Comparison of ENCODE assay signal across 9 mouse cellular contexts in genomic region chr17:28823004-28823745, GRCm38 (mm10). TPM values are rescaled to one million over a fixed set of nuclear protein-coding genes. Genes with fewer than 3 reads are reported as not detected.
DNase-seq lines count a peak whose midpoint lies in the region; ATAC-seq and TF ChIP-seq lines count a peak whose summit lies in the region.
"Had no signal": no experiment of that assay in that cellular context is flagged by ENCODE, and none has a peak within 500 bp of the region (broad histone marks: within the 10 kb centered on the region; RNA-seq: fewer than 3 reads in every experiment).

No protein-coding gene starts in this region.

- peaks cover 100% of the 10 kb centered on the region for H3K36me3 ChIP-seq in forebrain, embryonic 10.5 days (replicated peaks)
- peaks cover 98% of the 10 kb centered on the region for H3K36me3 ChIP-seq in forebrain, embryonic 13.5 days (ENCODE audit: poor library complexity, severe bottlenecking)
- H3K36me3 ChIP-seq in midbrain, postnatal 0 days (ENCODE audit: insufficient read depth, low read length) = peaks cover 62% of the 10 kb centered on the region
- peaks cover 26% of the 10 kb centered on the region for H3K36me3 ChIP-seq in midbrain, embryonic 16.5 days (ENCODE audit: control insufficient read depth, insufficient read depth, low read length)
- H3K36me3 ChIP-seq in liver, embryonic 11.5 days (ENCODE audit: control insufficient read depth, insufficient read depth, low read length) = peaks cover 55% of the 10 kb centered on the region

- ATAC-seq in forebrain, embryonic 13.5 days = no peak
- ATAC-seq in midbrain, postnatal 0 days (ENCODE audit: low FRiP score) = no peak
- ATAC-seq in midbrain, embryonic 16.5 days = no peak
- ATAC-seq in liver, embryonic 11.5 days (replicated peaks; ENCODE audit: low FRiP score) = peak; percentile 100

- no peak overlapping the region for H3K4me2 ChIP-seq in forebrain, embryonic 13.5 days
- no peak overlapping the region for H3K4me2 ChIP-seq in midbrain, postnatal 0 days (ENCODE audit: low read depth, low read length, poor library complexity, severe bottlenecking)
- no peak overlapping the region for H3K4me2 ChIP-seq in midbrain, embryonic 16.5 days (ENCODE audit: low read length)
- peak overlapping the region; percentile 60 for H3K4me2 ChIP-seq in liver, embryonic 11.5 days
- H3K4me2 ChIP-seq: heart, embryonic 15.5 days had no signal

- no peak for TF ChIP-seq CTCF in midbrain, postnatal 0 days (IDR thresholded peaks at IDR 0.05)

- no peaks in the 10 kb centered on the region for H3K9me3 ChIP-seq in forebrain, embryonic 10.5 days
- no peaks in the 10 kb centered on the region for H3K9me3 ChIP-seq in forebrain, embryonic 13.5 days (replicated peaks)
- no peaks in the 10 kb centered on the region for H3K9me3 ChIP-seq in midbrain, postnatal 0 days (ENCODE audit: low read length)
- no peaks in the 10 kb centered on the region for H3K9me3 ChIP-seq in midbrain, embryonic 16.5 days (replicated peaks; ENCODE audit: control insufficient read depth, low read length, poor library complexity, severe bottlenecking)
- H3K9me3 ChIP-seq in liver, embryonic 11.5 days (ENCODE audit: control insufficient read depth, low read length) = no peaks in the 10 kb centered on the region
- H3K9me3 ChIP-seq: heart, embryonic 15.5 days had no signal

- no peaks in the 10 kb centered on the region for H3K4me1 ChIP-seq in forebrain, embryonic 10.5 days
- no peaks in the 10 kb centered on the region for H3K4me1 ChIP-seq in forebrain, embryonic 13.5 days
- H3K4me1 ChIP-seq in midbrain, postnatal 0 days (ENCODE audit: insufficient read depth, low read length) = no peaks in the 10 kb centered on the region
- H3K4me1 ChIP-seq in midbrain, embryonic 16.5 days (ENCODE audit: control insufficient read depth, insufficient read depth, low read length) = no peaks in the 10 kb centered on the region
- peaks cover 43% of the 10 kb centered on the region for H3K4me1 ChIP-seq in liver, embryonic 11.5 days (replicated peaks; ENCODE audit: control insufficient read depth, insufficient read depth, low read length)

- 91% methylated on average over 13 of the region's 13 CpGs for WGBS in forebrain, embryonic 10.5 days
- WGBS in forebrain, embryonic 13.5 days = 92% methylated on average over 13 of the region's 13 CpGs
- 88% methylated on average over 13 of the region's 13 CpGs for WGBS in midbrain, postnatal 0 days
- 89% methylated on average over 13 of the region's 13 CpGs for WGBS in midbrain, embryonic 16.5 days
- 66% methylated on average over 13 of the region's 13 CpGs for WGBS in liver, embryonic 11.5 days

- no peaks in the 10 kb centered on the region for H3K27me3 ChIP-seq in forebrain, embryonic 10.5 days (ENCODE audit: poor library complexity, severe bottlenecking)
- H3K27me3 ChIP-seq in forebrain, embryonic 13.5 days = no peaks in the 10 kb centered on the region
- no peaks in the 10 kb centered on the region for H3K27me3 ChIP-seq in midbrain, postnatal 0 days (ENCODE audit: insufficient read depth, low read length)
- H3K27me3 ChIP-seq in midbrain, embryonic 16.5 days (ENCODE audit: control insufficient read depth, insufficient read depth, low read depth, low read length) = no peaks in the 10 kb centered on the region
- no peaks in the 10 kb centered on the region for H3K27me3 ChIP-seq in liver, embryonic 11.5 days (replicated peaks; ENCODE audit: control insufficient read depth, insufficient read depth, low read length)
- H3K27me3 ChIP-seq: heart, embryonic 15.5 days had no signal

- H3K27ac ChIP-seq in forebrain, embryonic 10.5 days = peak overlapping the region; percentile 54
- H3K27ac ChIP-seq in forebrain, embryonic 13.5 days = no peak overlapping the region
- no peak overlapping the region for H3K27ac ChIP-seq in midbrain, postnatal 0 days (ENCODE audit: low read depth, low read length)
- no peak overlapping the region for H3K27ac ChIP-seq in midbrain, embryonic 16.5 days (ENCODE audit: low read length)
- peak overlapping the region; percentile 85 for H3K27ac ChIP-seq in liver, embryonic 11.5 days (ENCODE audit: low read depth, low read length)
- H3K27ac ChIP-seq: heart, embryonic 15.5 days had no signal

- no peak for DNase-seq in forebrain, embryonic 10.5 days (ENCODE audit: extremely low spot score, low spot score)
- DNase-seq in midbrain, postnatal 0 days (ENCODE audit: low spot score) = peak; percentile 65
- no peak for DNase-seq in liver, embryonic 11.5 days (ENCODE audit: low spot score)
- no peak for DNase-seq in frontal cortex, adult 2 months (ENCODE audit: extremely low spot score in 1 of 2, low spot score in 1 of 2)
- DNase-seq in kidney, postnatal 14 days = no peak
- DNase-seq in gastrocnemius, adult 8-10 months (ENCODE audit: low spot score in 2 of 2) = no peak

- H3K9ac ChIP-seq in forebrain, embryonic 13.5 days = no peak overlapping the region
- no peak overlapping the region for H3K9ac ChIP-seq in midbrain, postnatal 0 days (replicated peaks; ENCODE audit: low read length, poor library complexity, severe bottlenecking)
- H3K9ac ChIP-seq in midbrain, embryonic 16.5 days (ENCODE audit: low read depth, low read length) = no peak overlapping the region
- H3K9ac ChIP-seq in liver, embryonic 11.5 days (ENCODE audit: low read depth, low read length) = peak overlapping the region; percentile 64
- H3K9ac ChIP-seq: heart, embryonic 15.5 days had no signal

- H3K4me3 ChIP-seq in forebrain, embryonic 10.5 days = no peak overlapping the region
- no peak overlapping the region for H3K4me3 ChIP-seq in forebrain, embryonic 13.5 days
- no peak overlapping the region for H3K4me3 ChIP-seq in midbrain, postnatal 0 days (ENCODE audit: low read depth, low read length)
- no peak overlapping the region for H3K4me3 ChIP-seq in midbrain, embryonic 16.5 days (ENCODE audit: low read depth, low read length)
- peak overlapping the region; percentile 36; the same call in 1 of the 2 replicates for H3K4me3 ChIP-seq in liver, embryonic 11.5 days (ENCODE audit: low read depth, low read length)
- H3K4me3 ChIP-seq: heart, embryonic 15.5 days had no signal

RNA-seq across cellular contexts. Expression of gene Brpf3, which starts 22.3 kb away (rescaled TPM):
- polyA plus RNA-seq in forebrain, embryonic 10.5 days (2016; fragmentation: Nextera tagmentation; extraction: Ambion mirVana) = 8.9 and 12.0 TPM in 2 replicates
- 10.2 and 11.3 TPM in 2 replicates for polyA plus RNA-seq in forebrain, embryonic 13.5 days (2015; fragmentation: Nextera tagmentation; extraction: Ambion mirVana)
- total RNA-seq in midbrain, postnatal 0 days (2014; rRNA removed) = 14.9 and 21.5 TPM in 2 replicates
- 3.5 and 4.9 TPM in 2 replicates for polyA plus RNA-seq in midbrain, postnatal 0 days (2015; fragmentation: Nextera tagmentation; extraction: Ambion mirVana)
- 5.3 and 8.5 TPM in 2 replicates for polyA plus RNA-seq in midbrain, embryonic 16.5 days (2015; fragmentation: Nextera tagmentation; extraction: Ambion mirVana)
- 29.3 and 34.8 TPM in 2 replicates for polyA plus RNA-seq in liver, embryonic 11.5 days (2014; fragmentation: Nextera tagmentation; extraction: Ambion mirVana)
- polyA plus RNA-seq in frontal cortex, adult 2 months (2012; rRNA removed) = 39.0 and 44.3 TPM in 2 replicates
- total RNA-seq in gastrocnemius, adult 8-10 months (2022) = 10 to 100 TPM; 13.2 to 16.5 (median 16.3) TPM

RNA-seq across cellular contexts. Expression of gene Pnpla1, which starts 35.0 kb away (rescaled TPM):
- polyA plus RNA-seq in forebrain, embryonic 10.5 days (2016; fragmentation: Nextera tagmentation; extraction: Ambion mirVana) = not detected in 2 replicates
- not detected in 2 replicates for polyA plus RNA-seq in forebrain, embryonic 13.5 days (2015; fragmentation: Nextera tagmentation; extraction: Ambion mirVana)
- 0.05 and 0.14 TPM in 2 replicates for total RNA-seq in midbrain, postnatal 0 days (2014; rRNA removed)
- 0.07 TPM in 1 of 2 replicates, not detected in the other for polyA plus RNA-seq in midbrain, postnatal 0 days (2015; fragmentation: Nextera tagmentation; extraction: Ambion mirVana)
- polyA plus RNA-seq in midbrain, embryonic 16.5 days (2015; fragmentation: Nextera tagmentation; extraction: Ambion mirVana) = 0.06 TPM in 1 of 2 replicates, not detected in the other
- 0.05 TPM in 1 of 2 replicates, not detected in the other for polyA plus RNA-seq in liver, embryonic 11.5 days (2014; fragmentation: Nextera tagmentation; extraction: Ambion mirVana)
- polyA plus RNA-seq in frontal cortex, adult 2 months (2012; rRNA removed) = 0.22 and 0.23 TPM in 2 replicates
- not detected for total RNA-seq in gastrocnemius, adult 8-10 months (2022)
- polyA plus RNA-seq: heart, embryonic 15.5 days had no signal

RNA-seq across cellular contexts. Expression of gene Mapk13, which starts 54.1 kb away (rescaled TPM):
- 8.4 and 8.7 TPM in 2 replicates for polyA plus RNA-seq in forebrain, embryonic 10.5 days (2016; fragmentation: Nextera tagmentation; extraction: Ambion mirVana)
- polyA plus RNA-seq in forebrain, embryonic 13.5 days (2015; fragmentation: Nextera tagmentation; extraction: Ambion mirVana) = 0.72 and 1.1 TPM in 2 replicates
- total RNA-seq in midbrain, postnatal 0 days (2014; rRNA removed) = 0.66 and 1.5 TPM in 2 replicates
- polyA plus RNA-seq in midbrain, postnatal 0 days (2015; fragmentation: Nextera tagmentation; extraction: Ambion mirVana) = 1.0 and 1.1 TPM in 2 replicates
- polyA plus RNA-seq in midbrain, embryonic 16.5 days (2015; fragmentation: Nextera tagmentation; extraction: Ambion mirVana) = 0.82 and 0.85 TPM in 2 replicates
- polyA plus RNA-seq in liver, embryonic 11.5 days (2014; fragmentation: Nextera tagmentation; extraction: Ambion mirVana) = 5.0 and 5.5 TPM in 2 replicates
- 0.88 and 0.92 TPM in 2 replicates for polyA plus RNA-seq in frontal cortex, adult 2 months (2012; rRNA removed)
- total RNA-seq in gastrocnemius, adult 8-10 months (2022) = under 1 TPM in 1 of 4 experiments, not detected in 3; 0.34 TPM

Comparison
In these comparisons a context has a peak if more than half of its experiments do, and no peak if none do; other contexts are left out.
1. H3K27ac ChIP-seq: peak in forebrain, embryonic 10.5 days (single experiment) and liver, embryonic 11.5 days (single experiment); none in forebrain, embryonic 13.5 days (single experiment), midbrain, postnatal 0 days (single experiment) and midbrain, embryonic 16.5 days (single experiment).